Mouse (Mus musculus) myocyte (in vitro differentiated cells): ENCODE data around the gene Triobp. TPM values are rescaled to one million over a fixed set of nuclear protein-coding genes. Genes with fewer than 3 reads are reported as not detected.

ENCODE experiments used
- H3K27me3 ChIP-seq: one replicate; pipeline ENCODE4 v1.6.1; 2011; ENCODE audit not compliant: control insufficient read depth, insufficient read depth, insufficient read length
- H3K36me3 ChIP-seq: one replicate; pipeline ENCODE4 v1.6.1; 2011; ENCODE audit not compliant: control insufficient read depth, insufficient read depth
- H3K4me2 ChIP-seq: one replicate; pipeline ENCODE4 v1.6.1; 2011; ENCODE audit warnings: low read depth, control low read depth
- H3K4me3 ChIP-seq: one replicate; pipeline ENCODE4 v1.5.1; 2011; ENCODE audit warnings: mild to moderate bottlenecking, control low read depth, moderate library complexity
- H3K79me2 ChIP-seq: one replicate; pipeline ENCODE4 v1.6.1; 2011; ENCODE audit not compliant: control insufficient read depth, insufficient read depth
- H3ac ChIP-seq: one replicate; pipeline ENCODE4 v1.6.1; 2011; ENCODE audit not compliant: control insufficient read depth, insufficient read length
- CEBPB ChIP-seq: IDR thresholded peaks from 2 replicates; pipeline ENCODE4 v1.6.1; 2011; ENCODE audit warnings: mild to moderate bottlenecking, moderate library complexity; ENCODE audit not compliant: poor library complexity, insufficient read depth, severe bottlenecking
- E2F4 ChIP-seq: IDR thresholded peaks from one replicate; pipeline ENCODE4 v1.6.1; 2011; ENCODE audit warnings: mild to moderate bottlenecking, control low read depth, moderate library complexity; ENCODE audit not compliant: insufficient read depth
- MAX ChIP-seq: IDR thresholded peaks from one replicate; pipeline ENCODE4 v1.6.1; 2011; ENCODE audit warnings: low read depth, mild to moderate bottlenecking, control low read depth
- MYOD1 ChIP-seq, 3 experiments: IDR thresholded peaks; one replicate each; pipeline ENCODE4 v1.6.1; 2011; ENCODE audit warnings: control low read depth in 2 of 3, low read depth in 2 of 3, mild to moderate bottlenecking in 2 of 3, moderate library complexity in 1 of 3; ENCODE audit not compliant: insufficient read length in 2 of 3, control insufficient read depth in 1 of 3
- MYOG ChIP-seq, 3 experiments: IDR thresholded peaks; one replicate each; pipeline ENCODE4 v1.6.1; 2011; ENCODE audit warnings: control low read depth in 2 of 3, low read depth in 2 of 3, mild to moderate bottlenecking in 2 of 3; ENCODE audit not compliant: insufficient read length in 2 of 3, control insufficient read depth in 1 of 3, insufficient read depth in 1 of 3
- POLR2A ChIP-seq: IDR thresholded peaks from one replicate; pipeline ENCODE4 v1.6.1; 2011; ENCODE audit warnings: low read depth, mild to moderate bottlenecking, control low read depth, moderate library complexity; ENCODE audit not compliant: insufficient read length
- POLR2AphosphoS2 ChIP-seq: IDR thresholded peaks from one replicate; pipeline ENCODE4 v1.6.1; 2011; ENCODE audit warnings: low read depth, control low read depth; ENCODE audit not compliant: insufficient read length
- REST ChIP-seq: IDR thresholded peaks from one replicate; pipeline ENCODE4 v1.6.1; 2011; ENCODE audit warnings: mild to moderate bottlenecking, control low read depth, moderate library complexity; ENCODE audit not compliant: insufficient read depth, insufficient read length
- SRF ChIP-seq: IDR thresholded peaks from one replicate; pipeline ENCODE4 v1.6.1; 2011; ENCODE audit warnings: low read depth; ENCODE audit not compliant: control insufficient read depth, insufficient read length
- TCF12 ChIP-seq: IDR thresholded peaks from one replicate; pipeline ENCODE4 v1.6.1; 2011; ENCODE audit warnings: mild to moderate bottlenecking, control low read depth; ENCODE audit not compliant: poor library complexity, insufficient read depth, severe bottlenecking
- TCF3 ChIP-seq: IDR thresholded peaks from one replicate; pipeline ENCODE4 v1.6.1; 2011; ENCODE audit warnings: low read depth, control low read depth; ENCODE audit not compliant: insufficient read length
- USF1 ChIP-seq: IDR thresholded peaks from one replicate; pipeline ENCODE4 v1.6.1; 2011; ENCODE audit warnings: low read depth, mild to moderate bottlenecking, control low read depth, moderate library complexity
- polyA plus RNA-seq: library from polyadenylated mRNA; unstranded; fragments of >200 nt; fragmentation: generic; extraction: Trizol; gene quantifications from one replicate; pipeline ENCODE4 v1.2.1, GENCODE M21; 2012; ENCODE audit warnings: missing spikeins

Gene Triobp
- polyA plus RNA-seq, 1 experiment = 19.9 TPM

DNA sequence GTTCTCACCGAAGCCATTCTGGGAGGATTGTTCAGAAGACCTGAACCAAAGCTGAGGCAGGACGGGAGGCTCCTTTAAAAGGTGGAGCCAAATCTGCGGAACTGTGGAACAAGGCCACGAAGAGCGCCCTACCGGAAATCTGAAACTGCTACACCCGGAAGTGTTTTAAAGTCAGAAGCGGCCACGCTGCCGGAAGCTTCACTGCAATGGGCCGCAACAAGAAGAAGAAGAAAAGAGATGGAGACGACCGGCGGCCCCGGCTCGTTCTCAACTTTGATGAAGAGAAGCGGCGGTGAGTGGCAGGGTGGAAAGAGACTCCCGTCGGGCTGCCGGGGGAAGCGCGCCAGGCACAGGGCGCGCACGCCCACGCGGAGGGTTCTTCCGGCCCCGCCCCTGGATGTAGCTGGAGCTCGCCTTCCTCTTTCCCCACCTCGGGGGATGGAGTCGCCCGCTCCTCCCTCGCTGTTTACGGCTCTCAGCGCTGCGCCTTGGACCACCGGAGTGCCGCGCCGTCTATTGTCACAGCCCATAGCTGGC is 12.7 kb upstream of the Triobp start, which contains the start of gene Nol12:
Gene Nol12, plus strand, starts transcription at position 150 of the 537 bp plus-strand sequence.
- Histone ChIP-seq H3K79me2 (peaks cover 14% of the 10 kb centered on the region), H3ac (peak within 1 kb of the TSS; percentile 26), H3K4me2 (peak within 1 kb of the TSS; percentile 100), H3K4me3 (peak within 1 kb of the TSS; percentile 85), H3K36me3 (peaks cover 19% of the 10 kb centered on the region), H3K27me3 (no peaks in the 10 kb centered on the region)
- TF ChIP-seq USF1 (no peak), REST (no peak), CEBPB (peak; percentile 60; the same call in 1 of the 2 replicates), MYOG (IDR thresholded peaks at IDR 0.05; ENCODE audit: control insufficient read depth in 1 of 3, insufficient read depth in 1 of 3, insufficient read length in 2 of 3, low read depth in 2 of 3) (no peak), MYOD1 (IDR thresholded peaks at IDR 0.05; ENCODE audit: control insufficient read depth in 1 of 3, insufficient read length in 2 of 3, low read depth in 2 of 3) (peak in 1 of 3 experiments; percentile 27), SRF (no peak), TCF3 (no peak), TCF12 (no peak), MAX (peak; percentile 86), POLR2A (peak; percentile 86), E2F4 (no peak), POLR2AphosphoS2 (peak; percentile 87)

DNA sequence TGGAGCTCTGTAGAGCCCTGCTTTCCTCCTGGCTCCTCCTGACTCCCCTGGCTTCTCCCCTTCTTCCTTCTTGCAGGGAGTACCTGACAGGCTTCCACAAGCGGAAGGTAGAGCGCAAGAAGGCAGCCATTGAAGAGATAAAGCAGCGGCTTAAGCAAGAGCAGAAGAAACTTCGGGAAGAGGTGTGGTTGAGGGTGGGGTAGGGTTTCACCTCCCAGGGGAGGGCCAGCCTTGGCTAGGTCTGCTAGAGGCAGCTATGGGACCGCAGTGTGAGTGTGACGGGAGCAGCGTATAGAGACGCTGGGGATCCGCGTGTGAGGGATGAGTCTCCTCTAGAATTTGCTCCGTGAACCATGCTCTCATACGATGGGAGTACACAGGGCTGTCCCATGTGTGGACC is 11.1 kb upstream of the Triobp start:
- Histone ChIP-seq H3ac (no peak overlapping the region), H3K27me3 (no peaks in the 10 kb centered on the region), H3K4me3 (peak overlapping the region; percentile 85), H3K36me3 (peaks cover 24% of the 10 kb centered on the region), H3K4me2 (peak overlapping the region; percentile 100), H3K79me2 (peaks cover 14% of the 10 kb centered on the region)
- no peak for TF ChIP-seq REST
- no peak for TF ChIP-seq MAX
- TF ChIP-seq MYOG (IDR thresholded peaks at IDR 0.05; ENCODE audit: control insufficient read depth in 1 of 3, insufficient read depth in 1 of 3, insufficient read length in 2 of 3, low read depth in 2 of 3) = no peak
- no peak for TF ChIP-seq POLR2AphosphoS2
- no peak for TF ChIP-seq CEBPB
- TF ChIP-seq E2F4 = no peak
- TF ChIP-seq TCF12 = no peak
- no peak for TF ChIP-seq USF1
- TF ChIP-seq SRF = no peak
- no peak for TF ChIP-seq MYOD1 (IDR thresholded peaks at IDR 0.05; ENCODE audit: control insufficient read depth in 1 of 3, insufficient read length in 2 of 3, low read depth in 2 of 3)
- no peak for TF ChIP-seq POLR2A
- TF ChIP-seq TCF3 = no peak

GRCm38 (mm10) chr15:78937311-78937710 is 10.2 kb upstream of the Triobp start:
- Histone ChIP-seq H3K4me3 (no peak overlapping the region), H3K79me2 (peaks cover 14% of the 10 kb centered on the region), H3K27me3 (no peaks in the 10 kb centered on the region), H3K36me3 (peaks cover 26% of the 10 kb centered on the region), H3ac (no peak overlapping the region), H3K4me2 (no peak overlapping the region)
- no peak for TF ChIP-seq POLR2AphosphoS2
- TF ChIP-seq USF1 = no peak
- no peak for TF ChIP-seq SRF
- TF ChIP-seq REST = no peak
- TF ChIP-seq POLR2A = no peak
- TF ChIP-seq TCF3 = no peak
- TF ChIP-seq MYOG (IDR thresholded peaks at IDR 0.05; ENCODE audit: control insufficient read depth in 1 of 3, insufficient read depth in 1 of 3, insufficient read length in 2 of 3, low read depth in 2 of 3) = no peak
- TF ChIP-seq MAX = no peak
- no peak for TF ChIP-seq E2F4
- TF ChIP-seq TCF12 = no peak
- no peak for TF ChIP-seq CEBPB
- no peak for TF ChIP-seq MYOD1 (IDR thresholded peaks at IDR 0.05; ENCODE audit: control insufficient read depth in 1 of 3, insufficient read length in 2 of 3, low read depth in 2 of 3)

GRCm38 (mm10) chr15:78937963-78938362 is 9.6 kb upstream of the Triobp start:
- Histone ChIP-seq H3K36me3 (peaks cover 26% of the 10 kb centered on the region), H3K4me3 (no peak overlapping the region), H3ac (no peak overlapping the region), H3K79me2 (peaks cover 14% of the 10 kb centered on the region), H3K4me2 (no peak overlapping the region), H3K27me3 (no peaks in the 10 kb centered on the region)
- TF ChIP-seq POLR2A (no peak), USF1 (no peak), MYOG (IDR thresholded peaks at IDR 0.05; ENCODE audit: control insufficient read depth in 1 of 3, insufficient read depth in 1 of 3, insufficient read length in 2 of 3, low read depth in 2 of 3) (no peak), REST (no peak), CEBPB (no peak), TCF12 (no peak), TCF3 (no peak), SRF (no peak), MAX (no peak), MYOD1 (IDR thresholded peaks at IDR 0.05; ENCODE audit: control insufficient read depth in 1 of 3, insufficient read length in 2 of 3, low read depth in 2 of 3) (no peak), E2F4 (no peak), POLR2AphosphoS2 (no peak)
